Mouse (Mus musculus) adrenal gland, adult 18-20 months (tissue): ENCODE data around the gene Nme2. TPM values are rescaled to one million over a fixed set of nuclear protein-coding genes. Genes with fewer than 3 reads are reported as not detected.

ENCODE experiments used
- DNase-seq, 2 experiments: peaks; one replicate each; pipeline ENCODE4 v3.0.0; 2021 to 2022; ENCODE audit warnings: low spot score in 2 of 2
- long read RNA-seq, 2 experiments: library from polyadenylated mRNA; stranded (forward); transcript quantifications; one replicate each; pipeline ENCODE4 v2.0.0; 2021
- total RNA-seq, 2 experiments: library from RNA; stranded (reverse); gene quantifications; 1 replicate in 1 of 2; 2 replicates in 1 of 2; pipeline ENCODE4 v1.2.3; 2021

The Nme2 gene
- 100 to 1,000 TPM; 444 to 476 TPM for total RNA-seq
- long read RNA-seq, experiment 1, transcript Nme2-201 (5 exons, 1,012 nt) = major isoform, 55 of 77 reads
- long read RNA-seq, experiment 1, transcript Nme2-202 (4 exons, 734 nt) = minor isoform, 21 of 77 reads
- long read RNA-seq, experiment 1, partial matches to known transcripts = 0 of 77 reads
- long read RNA-seq, experiment 1, other reads (novel, unspliced or antisense) = 1 of 77 reads
- long read RNA-seq, experiment 2, transcript Nme2-202 (4 exons, 734 nt) = minor isoform, 103 of 378 reads
- long read RNA-seq, experiment 2, transcript Nme2-201 (5 exons, 1,012 nt) = major isoform, 270 of 378 reads
- long read RNA-seq, experiment 2, partial matches to known transcripts = 4 of 378 reads
- long read RNA-seq, experiment 2, other reads (novel, unspliced or antisense) = 1 of 378 reads

DNA sequence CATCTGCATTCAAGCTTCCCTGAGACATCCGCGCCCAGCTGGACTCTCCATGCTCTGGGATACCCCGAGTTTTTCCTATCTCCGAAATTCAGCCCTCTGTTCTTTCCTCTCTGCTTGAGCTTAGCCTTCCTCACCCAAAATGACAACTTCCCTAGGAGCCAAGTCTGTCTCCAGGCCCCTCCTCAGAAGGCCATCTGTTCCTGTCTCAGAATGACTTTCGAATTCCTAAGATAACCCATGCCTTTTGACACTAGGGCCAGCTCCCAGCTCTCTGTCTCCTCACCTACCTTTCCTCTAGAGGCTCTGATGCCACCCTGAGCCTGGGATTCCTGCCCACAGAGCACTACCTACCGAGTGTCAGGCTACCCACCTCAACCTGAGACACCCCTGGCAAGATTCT lies at the start of gene Nme2:
TSS of gene Nme2 (minus strand) at position 101 of the 400 bp plus-strand sequence.
- DNase-seq = no peak

DNA sequence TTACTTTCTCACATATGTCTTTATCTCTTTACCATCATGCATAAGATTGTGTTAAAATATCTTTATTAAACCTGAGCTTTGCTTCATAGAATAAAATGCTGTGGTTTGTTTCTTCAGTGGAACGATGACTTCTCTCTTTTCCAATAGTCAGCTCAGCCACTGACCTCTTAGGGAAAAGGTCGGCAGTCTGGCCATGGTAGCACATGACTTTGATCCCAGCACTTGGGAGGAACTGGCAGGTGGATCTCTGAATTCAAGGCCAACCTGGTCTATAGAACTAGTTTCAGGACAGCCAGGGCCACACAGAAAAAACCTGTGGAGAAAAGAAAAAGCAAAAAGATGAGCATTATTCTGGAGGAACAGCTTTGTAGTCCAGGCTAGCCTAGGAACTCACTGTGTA lies 47.3 kb upstream of the Nme2 start:
- DNase-seq = no peak

DNA sequence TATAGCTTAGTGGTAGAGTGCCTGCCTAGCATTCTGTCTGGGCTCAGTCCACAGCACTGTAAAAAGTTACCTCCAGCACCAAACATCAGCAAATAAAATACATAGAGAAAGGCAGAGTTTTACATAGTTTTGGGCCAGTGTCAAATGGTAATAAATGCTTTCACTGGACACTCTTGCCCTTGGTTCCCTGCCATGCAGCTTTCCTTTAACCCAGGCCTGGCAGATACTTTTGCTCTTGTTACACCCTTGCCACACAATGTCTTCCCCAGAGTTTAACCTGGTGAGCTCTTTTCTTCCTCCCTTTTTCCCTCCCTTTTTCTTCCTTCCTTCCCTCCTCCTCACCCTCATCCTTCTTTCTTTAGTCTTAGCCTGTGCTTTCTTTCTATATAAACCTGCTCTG lies 43.2 kb upstream of the Nme2 start:
- no peak for DNase-seq

DNA sequence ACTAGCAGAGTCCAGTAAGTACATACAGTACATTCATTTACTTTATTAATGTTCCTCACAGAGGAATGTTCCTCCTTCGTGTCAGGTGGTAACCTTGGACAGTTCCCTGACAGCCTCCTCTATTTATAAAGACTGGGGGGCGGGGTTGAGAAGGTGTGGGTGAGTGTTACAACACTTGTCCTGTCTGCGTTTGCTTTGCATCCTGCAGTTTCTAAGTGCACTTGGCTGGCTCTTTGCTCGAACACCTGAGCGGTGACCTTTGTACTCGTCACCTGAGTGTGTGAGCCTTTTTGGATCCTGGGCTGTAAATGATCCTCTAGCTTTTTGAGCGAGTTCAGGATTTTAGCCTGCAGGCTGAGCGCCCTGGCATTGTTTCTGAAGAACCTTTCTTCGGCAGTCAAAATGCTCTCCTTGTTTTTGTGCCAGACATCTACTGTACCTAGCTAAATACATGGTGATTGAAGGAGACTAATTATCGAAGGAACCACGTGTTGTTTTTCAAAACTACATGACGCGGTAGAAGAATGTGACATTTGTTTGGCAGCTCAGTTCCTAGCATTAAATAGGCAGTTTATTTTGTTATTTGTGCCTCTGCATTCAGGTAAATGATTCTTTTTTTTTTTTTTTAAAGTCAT lies 41.2 kb upstream of the Nme2 start:
- no peak for DNase-seq

DNA sequence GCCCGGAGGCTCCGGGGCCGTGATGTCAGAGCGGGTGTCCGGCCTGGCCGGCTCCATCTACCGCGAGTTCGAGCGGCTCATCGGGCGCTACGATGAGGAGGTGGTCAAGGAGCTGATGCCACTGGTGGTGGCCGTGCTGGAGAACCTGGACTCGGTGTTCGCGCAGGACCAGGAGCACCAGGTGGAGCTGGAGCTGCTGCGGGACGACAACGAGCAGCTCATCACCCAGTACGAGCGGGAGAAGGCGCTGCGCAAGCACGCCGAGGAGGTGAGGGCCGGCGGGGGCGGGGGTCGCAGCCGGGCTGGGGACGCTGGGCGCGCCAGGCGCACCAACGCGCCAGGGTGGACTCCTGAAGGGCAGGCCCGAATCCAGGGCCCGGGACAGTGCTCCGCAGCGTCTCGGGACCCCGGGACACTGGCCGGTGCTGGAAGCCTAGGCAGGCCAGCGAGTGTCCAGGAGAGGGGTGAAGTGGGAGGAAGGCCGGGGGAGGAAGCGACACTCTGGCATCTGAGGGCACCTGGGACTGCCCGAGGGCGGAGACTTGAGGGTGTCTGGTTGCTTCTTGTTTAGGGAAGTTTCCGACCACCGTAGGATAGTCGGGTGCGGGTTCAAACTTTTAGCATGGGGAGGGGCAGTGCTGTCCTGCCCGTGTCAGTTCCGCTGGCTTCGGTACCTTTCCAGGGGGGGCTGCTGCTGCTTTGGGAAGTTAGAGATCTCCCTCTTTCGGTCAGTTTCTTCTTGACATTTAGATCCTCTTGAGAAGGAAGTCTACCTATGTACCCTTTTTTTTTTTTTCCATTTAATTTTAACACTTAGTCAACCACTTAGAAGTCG lies 40.5 kb upstream of the Nme2 start:
- peak; percentile 43 to 52 for DNase-seq

DNA sequence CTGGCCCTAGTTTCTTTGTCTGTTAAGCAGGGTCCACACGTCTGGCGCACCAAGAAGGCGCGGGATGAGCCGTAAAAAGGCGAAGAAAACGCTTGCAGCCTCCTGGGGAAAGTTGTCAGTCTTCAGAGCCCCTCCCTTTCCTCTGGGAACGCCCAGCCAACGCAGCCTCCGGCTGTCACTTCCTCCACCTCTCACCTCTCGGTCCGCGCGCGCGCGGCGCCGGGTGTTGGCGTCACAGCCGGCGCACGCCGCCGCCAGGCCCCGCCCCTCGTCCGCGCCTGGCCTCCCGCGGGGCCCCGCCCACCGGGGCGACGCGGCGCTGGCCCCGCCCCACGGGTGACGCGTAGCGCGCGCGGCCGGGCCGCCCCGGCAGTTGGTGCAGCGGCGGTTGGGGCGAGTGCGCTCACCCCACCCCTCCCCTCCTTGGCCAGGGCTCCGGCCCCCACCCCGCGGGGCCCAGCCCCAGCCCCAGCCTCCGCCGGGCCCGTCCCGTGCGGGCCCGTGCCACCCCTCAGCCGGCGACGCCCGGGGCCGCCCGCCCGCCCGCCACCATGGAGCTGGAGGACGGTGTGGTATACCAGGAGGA lies 39.8 kb upstream of the Nme2 start, which contains the start of gene Spag9:
TSS of gene Spag9 (plus strand) at position 372 of the 586 bp plus-strand sequence.
- DNase-seq = peak; percentile 92 to 94

DNA sequence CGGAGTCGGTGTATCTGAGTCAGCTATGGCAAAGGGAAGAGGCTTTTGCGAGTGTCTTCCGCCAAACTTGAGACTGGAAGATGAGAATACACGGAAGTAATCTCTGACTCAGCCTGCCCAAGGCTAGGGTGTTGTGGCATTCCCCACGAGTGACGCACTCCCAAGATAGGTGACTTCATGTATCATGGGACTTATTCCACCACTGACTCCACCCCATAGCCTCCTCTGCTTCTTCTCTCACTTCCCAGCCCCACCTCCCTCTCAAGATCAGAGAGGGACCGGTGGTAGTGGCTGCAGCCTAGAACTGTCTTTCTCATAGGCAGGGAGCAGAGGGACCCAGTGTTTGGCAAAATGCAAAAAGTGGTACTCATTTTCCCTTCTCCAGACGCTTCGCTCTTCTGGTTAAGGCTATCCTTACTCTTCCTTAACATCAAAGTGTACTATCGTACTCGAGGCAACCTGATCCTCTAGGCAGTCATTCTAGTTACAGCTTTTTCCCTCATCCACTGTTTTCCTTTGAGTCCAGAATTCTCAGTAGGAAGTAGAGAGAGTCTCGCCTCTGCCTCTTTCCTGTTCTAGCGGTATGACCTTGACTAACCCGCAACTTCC lies 39.2 kb upstream of the Nme2 start:
- peak; percentile 72 to 73 for DNase-seq

DNA sequence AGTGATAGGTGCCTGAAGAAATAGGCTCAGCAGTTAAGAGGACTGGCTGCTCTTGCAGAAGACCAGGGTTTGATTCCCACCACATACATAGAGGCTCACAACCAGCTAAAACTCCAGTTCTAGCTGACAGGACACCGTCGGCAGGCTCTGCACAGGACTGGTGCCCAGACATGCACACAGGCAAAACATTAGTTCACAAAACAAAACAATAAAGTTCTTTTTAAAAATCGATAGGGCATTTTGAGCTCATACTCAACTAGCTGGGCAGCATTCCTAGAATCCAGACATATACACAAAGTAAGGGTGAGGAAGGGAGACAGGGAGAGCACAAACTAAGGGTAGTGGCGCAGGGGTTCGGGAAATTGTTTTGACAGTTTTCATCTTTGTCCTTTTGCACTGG lies 38.5 kb upstream of the Nme2 start:
- no peak for DNase-seq

DNA sequence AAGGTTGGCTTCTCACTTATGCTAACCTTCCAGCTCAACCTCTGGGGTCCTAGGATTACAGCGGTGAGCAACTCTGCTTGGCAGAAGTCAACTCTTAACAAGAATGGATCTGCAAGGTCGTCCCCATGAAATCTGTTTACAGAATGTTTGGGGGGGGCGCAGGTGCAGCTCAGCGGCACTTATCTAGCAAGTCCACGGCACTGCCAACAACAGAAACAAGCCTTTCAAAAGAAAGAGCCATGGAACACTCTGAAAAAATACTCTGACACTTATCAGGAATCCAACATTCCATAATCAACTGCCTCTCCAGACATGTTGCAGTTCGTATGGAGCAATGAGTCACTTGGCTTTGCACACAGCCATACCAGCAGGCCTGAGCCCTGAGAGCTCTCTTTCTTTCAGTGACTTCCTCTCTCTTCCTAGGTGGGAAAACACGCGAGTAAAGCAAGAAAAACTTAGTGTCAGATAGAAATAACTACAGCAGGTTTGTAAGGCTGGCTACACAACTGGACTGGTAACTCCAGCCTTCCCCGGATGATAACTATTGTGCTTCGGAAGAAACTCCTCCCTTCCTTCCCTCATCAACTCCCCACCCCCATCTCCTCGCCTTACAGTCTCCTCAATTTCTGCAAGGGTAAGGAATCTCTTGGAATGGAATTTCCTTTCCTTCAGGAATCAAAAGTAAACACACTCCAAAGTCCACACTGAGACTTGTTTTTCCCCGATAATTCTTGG lies 32.4 kb upstream of the Nme2 start:
- DNase-seq = no peak

DNA sequence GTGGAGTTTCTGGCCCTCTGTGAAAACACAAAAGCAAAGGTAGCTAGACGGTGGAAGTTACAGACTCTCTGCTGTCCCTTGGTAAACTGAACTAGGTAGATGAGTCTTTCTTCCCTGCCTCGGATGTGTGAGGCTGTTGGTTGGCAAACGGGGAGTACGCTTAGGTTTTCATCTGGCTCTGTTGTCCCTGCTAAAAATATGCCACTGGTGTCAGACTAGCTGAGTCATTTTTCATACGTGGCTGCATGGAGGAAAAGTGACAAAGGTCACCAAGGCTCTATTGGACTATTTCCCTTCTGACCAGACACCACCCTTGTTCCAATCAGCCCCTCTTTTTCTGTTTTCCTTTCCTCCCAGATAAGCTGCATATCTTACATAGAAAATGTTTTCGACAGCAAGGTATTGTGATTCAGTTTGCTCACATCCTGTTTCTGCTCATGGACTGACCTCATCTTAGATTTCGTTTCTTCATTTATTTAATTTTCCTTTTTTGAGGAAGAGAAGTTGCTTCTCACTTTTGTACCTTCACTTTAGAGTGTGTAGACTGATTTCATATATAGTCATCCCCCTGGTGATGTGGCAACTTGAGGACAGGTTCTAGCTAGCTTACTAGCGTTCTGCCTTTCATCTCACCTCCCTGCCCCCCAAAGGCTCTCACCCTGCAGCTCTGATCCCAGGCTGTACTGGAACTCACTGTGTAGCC lies 31.7 kb upstream of the Nme2 start:
- DNase-seq = no peak

DNA sequence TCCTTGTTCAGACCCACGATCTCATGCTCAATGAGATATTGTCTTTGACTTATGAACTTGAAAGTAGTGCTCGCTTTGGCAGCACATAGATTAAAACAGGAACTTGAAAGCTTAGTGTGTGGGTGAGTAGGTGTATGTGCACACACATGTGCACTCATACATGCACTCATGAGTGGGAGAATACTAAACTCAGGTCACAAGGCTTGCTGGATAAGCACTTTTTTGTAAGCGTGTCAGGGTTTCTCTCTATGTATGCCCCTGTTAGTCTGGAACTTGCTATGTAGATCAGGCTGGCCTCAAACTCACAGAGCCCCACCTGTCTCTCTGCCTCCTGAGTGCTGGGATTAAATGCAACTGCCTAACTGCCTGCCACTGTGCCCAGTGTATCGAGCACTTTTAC lies 31.0 kb upstream of the Nme2 start:
- DNase-seq = no peak

DNA sequence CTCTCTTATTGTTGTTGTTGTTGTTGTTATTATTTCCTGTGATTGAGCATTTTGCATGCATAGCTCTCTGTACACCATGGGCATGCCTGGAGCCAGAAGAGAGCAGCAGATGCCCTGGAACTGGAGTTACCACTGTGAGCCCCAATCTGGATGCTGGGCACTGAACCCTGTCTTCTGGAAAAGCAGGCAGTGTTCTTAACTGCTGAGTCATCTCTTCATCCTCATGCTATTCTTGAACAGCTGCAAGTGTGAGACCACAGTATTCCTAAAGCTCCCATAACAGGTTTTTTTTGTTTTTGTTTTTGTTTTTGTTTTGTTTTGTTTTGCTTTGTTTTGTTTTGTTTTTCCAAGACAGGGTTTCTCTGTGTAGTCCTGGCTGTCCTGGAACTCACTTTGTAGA lies 30.2 kb upstream of the Nme2 start:
- DNase-seq = no peak

DNA sequence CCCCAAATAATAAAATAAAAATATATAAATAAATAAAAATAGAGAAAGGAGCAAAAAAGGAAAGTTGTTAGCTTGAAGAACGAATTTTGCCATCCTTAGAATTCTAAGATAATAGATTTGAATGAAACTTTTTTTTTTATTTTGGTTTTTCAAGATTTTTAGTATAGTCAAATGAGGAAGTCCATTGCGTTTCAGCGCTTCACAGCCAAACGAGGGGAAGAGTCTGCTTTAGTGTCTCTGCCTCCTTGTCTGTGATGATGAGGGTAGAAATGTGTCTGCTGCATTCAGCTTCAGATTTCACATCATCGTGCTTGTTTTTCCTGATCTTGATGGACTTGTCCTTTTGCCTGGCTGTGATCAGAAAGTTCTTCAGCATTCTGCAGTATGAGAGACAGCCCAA lies 29.2 kb upstream of the Nme2 start:
- no peak for DNase-seq

DNA sequence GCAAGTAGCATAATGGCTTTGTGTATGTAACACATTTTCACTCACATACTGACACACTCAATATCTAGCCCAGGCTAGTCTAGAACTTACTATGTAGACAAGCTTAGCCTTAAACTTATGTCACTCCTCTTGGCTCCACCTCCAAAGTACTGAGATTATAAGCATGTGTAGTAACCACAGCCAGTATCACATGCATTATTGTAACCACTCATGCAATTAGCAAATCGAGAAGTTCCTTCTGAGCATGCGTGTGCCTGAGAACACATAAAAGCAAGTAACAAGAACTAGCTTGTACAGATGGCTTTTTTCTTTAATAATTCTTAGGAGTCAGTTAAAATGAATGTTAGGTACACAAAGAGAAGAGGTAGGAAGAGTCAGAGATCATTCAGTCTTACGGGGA lies 28.6 kb upstream of the Nme2 start:
- DNase-seq = no peak

DNA sequence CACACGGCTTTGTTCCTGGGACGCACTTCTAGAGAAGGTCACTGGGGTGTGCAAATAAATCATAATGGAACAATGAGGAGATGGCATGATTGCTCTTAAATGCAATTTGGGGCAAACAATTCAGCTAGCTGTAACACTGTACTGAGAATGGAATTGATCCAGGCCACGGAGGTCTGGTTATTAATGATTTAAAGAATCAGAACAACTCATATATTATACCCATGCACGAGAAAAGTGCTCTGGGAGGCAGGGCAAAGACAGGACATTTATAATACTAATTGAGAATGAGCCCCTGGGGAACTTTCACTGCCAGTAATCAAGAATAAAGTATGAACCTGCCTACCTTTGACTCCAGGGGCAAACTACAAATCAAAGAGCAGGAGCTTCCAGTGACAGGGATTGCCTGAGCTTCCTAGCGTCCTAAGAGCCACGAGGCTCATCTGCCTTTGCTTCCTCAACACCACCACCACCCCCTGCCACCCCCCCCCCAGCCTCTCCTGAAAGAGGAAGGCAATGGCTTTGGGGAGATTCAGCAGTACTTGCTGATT lies 23.5 kb upstream of the Nme2 start:
- DNase-seq = no peak

DNA sequence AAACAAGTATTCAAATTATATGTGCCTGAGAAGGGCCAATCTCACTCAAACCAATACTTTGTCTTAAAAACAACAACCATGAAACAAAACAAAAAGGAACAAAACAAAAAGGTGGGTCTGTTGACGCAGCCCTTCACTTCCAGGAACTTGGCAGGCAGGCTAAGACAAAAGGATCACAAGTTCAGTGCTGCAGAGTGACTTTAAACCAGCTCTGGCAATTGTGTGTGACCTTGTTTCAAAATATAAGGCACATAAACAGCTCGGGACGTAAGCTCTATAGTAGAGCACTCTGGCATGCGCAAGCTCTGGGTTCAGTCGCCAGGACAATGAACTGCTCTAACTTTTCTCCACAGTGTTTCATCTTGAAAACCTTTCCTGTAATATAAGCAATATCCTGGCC lies 16.9 kb upstream of the Nme2 start:
- no peak for DNase-seq

DNA sequence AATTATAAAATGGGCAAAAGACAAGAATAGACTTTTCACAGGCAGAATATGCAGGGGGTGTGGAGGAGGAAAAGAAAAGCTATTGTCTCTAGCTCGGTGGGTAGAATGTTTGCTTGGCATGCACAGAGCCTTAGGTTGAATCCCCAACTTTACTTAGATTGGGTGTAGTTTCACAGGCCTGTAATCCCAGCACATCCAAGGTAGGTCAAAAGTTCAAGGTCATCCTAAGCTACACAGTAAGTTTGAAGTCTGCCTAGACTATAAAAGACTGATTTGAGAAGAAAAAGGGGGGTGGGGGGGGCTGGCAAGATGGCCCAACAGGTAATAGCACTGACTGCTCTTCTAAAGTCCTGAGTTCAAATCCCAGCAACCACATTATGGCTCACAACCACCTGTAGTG lies 13.7 kb upstream of the Nme2 start:
- no peak for DNase-seq

DNA sequence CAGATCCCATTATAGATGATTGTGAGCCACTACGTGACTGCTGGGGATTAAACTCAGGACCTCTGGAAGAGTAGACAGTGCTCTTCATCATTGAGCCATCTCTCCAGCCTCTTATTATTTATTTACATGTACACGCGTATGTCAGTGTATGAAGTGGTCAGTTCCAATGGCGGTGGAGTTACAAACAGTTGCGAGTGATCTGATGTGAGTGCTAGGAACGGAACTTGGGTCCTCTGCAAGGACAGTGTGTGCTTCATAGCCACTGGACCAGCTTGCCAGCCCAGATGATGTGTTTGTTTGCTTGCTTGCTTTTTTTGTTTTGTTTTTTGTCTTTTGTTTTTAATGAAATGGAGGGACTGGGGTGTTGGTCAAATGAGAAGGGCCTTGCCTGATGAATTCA lies 13.1 kb upstream of the Nme2 start:
- no peak for DNase-seq

DNA sequence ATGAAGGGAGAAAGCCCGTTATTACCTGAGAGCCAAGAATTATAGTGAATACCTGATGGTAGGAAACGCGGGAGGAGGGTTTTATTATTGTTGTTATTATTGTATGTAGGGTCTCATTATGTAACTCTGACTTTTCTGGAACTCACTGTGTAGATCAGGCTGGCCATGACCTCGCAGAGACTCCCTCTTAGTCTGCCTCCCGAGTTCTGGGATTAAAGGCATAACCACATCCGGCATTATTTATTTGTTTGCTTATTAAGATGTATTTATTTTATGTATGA lies 12.7 kb upstream of the Nme2 start:
- DNase-seq = no peak
